Mouse (Mus musculus): Measurements from ENCODE around the gene Gm4881.

The Gm4881 gene

GRCm38 (mm10) chr7:24944257-24944950, at the start of gene Gm4881:
TSS of gene Gm4881 (minus strand) at chr7:24944494.
- no peak for DNase-seq (ENCODE audit: low spot score in 2 of 2)

DNA sequence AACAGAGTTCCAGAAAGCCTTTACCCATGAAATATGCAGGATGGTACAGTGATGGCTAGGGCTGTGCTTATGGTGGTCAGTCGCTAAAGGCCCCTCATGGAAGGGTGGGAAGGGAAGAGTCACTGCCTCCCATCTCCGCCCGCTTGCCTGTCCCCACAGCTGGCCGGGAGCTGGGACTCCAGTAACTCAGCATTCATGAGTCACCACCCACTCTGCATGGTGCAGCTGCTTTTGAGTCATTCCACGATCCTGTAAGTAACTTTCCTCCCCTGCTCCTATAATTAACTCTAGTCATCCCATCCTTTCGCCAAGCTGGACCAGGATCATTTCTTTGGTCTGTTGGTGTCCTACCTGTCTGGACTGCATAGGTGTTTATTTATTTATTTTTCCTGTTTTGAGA, 48.8 kb upstream of the Gm4881 start:
- DNase-seq (ENCODE audit: low spot score in 2 of 2): no peak

DNA sequence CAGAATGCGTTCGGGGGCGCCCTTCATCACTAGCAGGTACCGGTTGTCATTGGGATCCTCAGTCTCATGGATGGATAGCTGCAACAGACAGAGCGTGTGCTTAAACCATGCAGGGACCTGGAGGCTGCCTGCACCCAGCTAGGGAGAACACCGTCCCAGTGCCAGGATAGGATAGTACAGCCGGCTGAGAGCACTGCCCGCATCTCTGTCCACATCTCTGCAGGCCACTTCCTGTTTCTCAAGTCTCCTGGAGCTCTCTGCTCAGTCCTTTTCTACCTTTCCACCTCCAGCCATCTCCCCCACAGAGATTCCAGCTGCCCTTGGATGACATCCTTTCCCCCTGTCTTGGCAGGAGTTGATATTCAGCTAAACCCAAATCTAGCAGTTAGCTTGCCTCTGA, 46.2 kb upstream of the Gm4881 start:
- no peak for DNase-seq (ENCODE audit: low spot score in 2 of 2)

GRCm38 (mm10) chr7:24987941-24988340, 43.6 kb upstream of the Gm4881 start:
- DNase-seq (ENCODE audit: low spot score in 2 of 2): no peak

DNA sequence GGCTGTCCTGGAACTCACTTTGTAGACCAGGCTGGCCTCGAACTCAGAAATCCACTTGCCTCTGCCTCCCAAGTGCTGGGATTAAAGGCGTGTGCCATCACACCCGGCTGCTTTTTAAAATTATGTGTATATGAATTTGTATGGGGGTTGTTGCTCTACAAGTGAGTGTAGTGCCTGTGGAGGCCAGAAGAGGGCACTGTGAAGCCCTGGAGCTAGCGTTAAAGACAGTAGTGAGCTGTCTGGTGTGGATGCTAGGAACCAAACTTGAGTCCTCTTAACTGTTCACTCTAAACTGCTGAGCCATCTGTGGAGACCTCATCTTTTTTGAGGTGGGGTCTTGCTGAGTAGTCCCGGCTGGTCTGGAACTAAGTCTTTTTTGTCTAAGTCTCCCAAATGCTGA, 41.5 kb upstream of the Gm4881 start:
- no peak for DNase-seq (ENCODE audit: low spot score in 2 of 2)

DNA sequence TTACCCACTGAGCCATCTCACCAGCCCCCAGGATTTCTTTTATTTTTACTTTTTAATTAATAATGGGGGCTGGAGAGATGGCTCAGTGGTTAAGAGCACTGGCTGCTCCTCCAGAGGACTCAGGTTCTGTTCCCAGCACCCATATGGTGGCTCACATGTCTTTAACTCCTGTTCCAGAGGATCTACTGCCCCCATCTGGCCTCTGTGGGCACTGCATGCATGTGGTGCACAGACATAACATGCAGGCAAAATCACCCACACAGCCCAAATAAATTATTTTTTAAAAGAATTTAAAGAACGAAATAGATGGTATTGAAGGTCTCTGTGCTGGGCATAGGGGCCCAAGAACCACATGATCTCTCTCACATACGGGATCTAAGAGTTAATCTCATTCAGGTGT, 40.0 kb upstream of the Gm4881 start:
- no peak for DNase-seq (ENCODE audit: low spot score in 2 of 2)

DNA sequence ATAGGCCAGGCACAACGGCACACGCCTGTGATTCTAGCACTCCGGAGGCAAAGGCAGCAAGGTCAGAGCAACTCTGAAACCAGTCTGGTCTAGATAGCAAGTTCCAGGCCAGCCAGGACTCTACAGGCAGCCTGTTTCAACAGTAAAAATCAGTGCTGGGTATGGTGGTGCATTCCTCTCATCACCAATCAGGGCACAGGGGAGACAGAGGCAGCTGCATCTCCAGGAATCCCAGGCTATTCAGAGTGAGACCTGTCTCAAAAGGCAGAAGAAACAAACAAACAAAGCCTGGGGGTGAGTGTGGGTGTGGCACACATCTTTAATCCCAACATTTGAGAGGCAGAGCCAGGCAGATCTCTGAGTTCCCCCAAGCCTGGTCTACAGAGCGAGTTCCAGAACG, 39.1 kb upstream of the Gm4881 start:
- no peak for DNase-seq (ENCODE audit: low spot score in 2 of 2)

- no peak for DNase-seq (ENCODE audit: low spot score in 2 of 2)
These were observed 36.1 kb upstream of the Gm4881 start for GRCm38 (mm10) chr7:24980439-24980838.

DNA sequence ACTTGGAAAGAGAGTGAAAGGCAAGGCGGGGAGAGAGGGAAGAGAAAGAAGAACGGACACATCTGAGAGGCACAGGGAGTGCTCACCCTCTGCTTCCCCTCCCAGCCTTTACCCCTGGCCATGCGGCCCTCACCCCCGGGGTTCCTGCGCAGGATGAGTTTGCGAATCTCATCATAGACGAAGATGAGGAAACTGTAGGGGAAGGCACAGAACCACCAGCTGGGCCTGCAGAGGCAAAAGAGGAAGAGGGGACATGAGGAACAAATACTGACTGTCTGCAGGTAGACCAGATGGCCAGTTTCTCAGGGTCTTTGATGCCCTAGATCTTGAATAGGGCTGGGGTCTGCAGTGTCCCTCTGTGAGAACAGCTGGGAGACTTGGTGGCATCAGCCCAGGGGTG, 34.5 kb upstream of the Gm4881 start:
- DNase-seq (ENCODE audit: low spot score in 2 of 2): peak in 1 of 2 experiments; percentile 53

DNA sequence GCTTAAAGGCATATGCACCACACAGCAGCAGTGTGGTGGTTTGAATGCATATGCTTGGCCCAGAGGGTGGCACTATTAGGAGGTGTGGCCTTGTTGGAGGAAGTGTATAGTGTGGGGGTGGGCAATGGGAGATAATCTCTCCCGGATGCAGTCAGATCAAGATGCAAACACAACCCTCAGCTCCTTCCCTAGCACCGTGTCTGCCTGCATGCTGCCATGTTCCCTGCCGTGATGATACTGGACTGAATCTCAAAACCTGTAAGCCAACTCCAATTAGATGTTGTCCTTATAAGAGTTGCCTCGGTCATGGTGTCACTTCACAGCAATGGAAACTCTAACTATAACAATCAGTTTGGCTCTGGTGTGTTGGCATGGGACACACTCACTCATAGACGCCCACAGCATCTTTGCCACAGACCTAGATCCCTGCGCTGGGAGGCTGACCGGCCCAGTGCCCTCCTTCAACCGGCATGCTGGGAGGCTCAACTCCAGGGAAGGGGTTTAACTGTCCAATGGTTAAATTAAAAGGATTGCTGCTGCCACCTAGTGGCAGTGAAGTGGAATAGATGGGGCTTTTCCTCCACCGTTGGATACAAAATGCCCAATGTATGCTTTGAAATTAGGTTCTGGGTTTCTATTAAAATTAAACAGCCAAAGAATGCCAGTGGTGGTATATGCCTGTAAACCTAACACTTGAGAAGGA, 30.8 kb upstream of the Gm4881 start:
- DNase-seq (ENCODE audit: low spot score in 2 of 2): peak in 1 of 2 experiments; percentile 48

GRCm38 (mm10) chr7:24973902-24974301, 29.6 kb upstream of the Gm4881 start:
- DNase-seq (ENCODE audit: low spot score in 2 of 2): no peak

- DNase-seq (ENCODE audit: low spot score in 2 of 2): no peak
These were observed 28.9 kb upstream of the Gm4881 start for GRCm38 (mm10) chr7:24973208-24973607.

DNA sequence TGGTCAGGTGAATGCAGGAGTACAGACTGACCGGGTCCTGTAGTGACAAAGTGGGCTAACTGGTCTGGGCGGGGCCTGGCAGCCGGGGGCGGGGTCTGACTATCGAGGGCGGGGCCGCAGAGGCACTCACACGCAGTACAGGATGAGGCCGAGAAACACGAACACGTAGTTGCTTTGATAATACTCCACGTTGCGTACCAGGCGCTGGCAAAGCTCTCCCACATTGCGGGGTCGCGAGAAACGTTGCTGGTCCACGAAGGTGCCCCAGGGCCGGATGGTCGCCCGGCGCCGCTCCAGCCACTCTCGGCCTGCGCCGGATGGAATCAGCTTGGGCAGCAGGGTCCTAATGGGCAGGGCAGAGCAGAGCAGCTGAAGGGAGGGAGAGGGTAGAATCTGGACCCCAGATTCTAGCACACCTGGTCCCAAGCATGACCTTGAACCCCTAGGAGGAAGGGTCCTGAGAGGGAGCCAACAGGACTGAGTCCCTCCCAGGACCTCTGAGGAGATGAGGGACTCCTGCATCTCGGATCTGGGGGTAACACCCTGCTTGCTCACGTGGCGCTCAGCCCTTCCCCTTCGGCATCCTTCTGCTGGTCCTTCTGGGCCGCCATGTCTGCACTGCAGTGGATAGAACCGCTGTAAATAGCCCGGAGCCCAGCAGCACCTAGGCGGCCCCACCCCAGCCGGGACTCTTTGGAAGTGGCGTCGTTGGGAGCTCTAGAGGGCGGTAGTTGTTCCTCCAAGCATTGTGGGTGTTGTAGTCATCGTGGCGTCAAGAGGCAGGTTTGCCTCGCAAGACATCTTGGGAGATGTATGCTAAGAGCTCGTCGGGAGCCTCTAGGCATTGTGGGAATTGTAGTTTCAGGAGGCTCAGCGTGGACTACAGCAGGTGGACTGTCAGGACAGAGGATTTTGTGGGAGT, 27.9 kb upstream of the Gm4881 start, which contains the start of gene Rabac1:
Gene Rabac1 (minus strand): TSS at position 783 of the 922 bp plus-strand sequence.
- DNase-seq (ENCODE audit: low spot score in 2 of 2): peak; percentile 84 to 90

- peak in 1 of 2 experiments; percentile 62 for DNase-seq (ENCODE audit: low spot score in 2 of 2)
These were observed 27.1 kb upstream of the Gm4881 start for GRCm38 (mm10) chr7:24971261-24971971.

GRCm38 (mm10) chr7:24970341-24970740, 26.0 kb upstream of the Gm4881 start:
- no peak for DNase-seq (ENCODE audit: low spot score in 2 of 2)

DNA sequence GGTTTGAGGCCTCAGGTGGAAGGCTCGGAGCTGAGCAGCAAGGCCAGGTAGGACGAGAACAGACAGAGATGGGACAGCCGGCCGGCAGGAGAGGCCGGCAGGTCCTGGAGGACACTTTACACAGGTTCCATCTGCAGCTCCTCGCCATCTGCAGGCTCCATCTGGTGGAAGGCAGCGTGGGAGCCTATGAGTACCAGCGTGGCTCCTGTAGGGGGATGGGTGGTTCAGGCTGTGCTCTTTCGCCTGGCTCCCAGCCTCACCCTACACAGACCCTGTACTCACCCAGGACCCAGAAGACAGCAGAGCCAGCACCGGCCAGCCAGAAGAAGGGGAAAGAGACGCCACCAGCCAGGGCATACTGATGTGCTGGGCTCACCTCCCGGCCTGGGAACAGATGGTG, 25.5 kb upstream of the Gm4881 start:
- no peak for DNase-seq (ENCODE audit: low spot score in 2 of 2)

- DNase-seq (ENCODE audit: low spot score in 2 of 2): no peak
These were observed 24.2 kb upstream of the Gm4881 start for GRCm38 (mm10) chr7:24968463-24968862.

DNA sequence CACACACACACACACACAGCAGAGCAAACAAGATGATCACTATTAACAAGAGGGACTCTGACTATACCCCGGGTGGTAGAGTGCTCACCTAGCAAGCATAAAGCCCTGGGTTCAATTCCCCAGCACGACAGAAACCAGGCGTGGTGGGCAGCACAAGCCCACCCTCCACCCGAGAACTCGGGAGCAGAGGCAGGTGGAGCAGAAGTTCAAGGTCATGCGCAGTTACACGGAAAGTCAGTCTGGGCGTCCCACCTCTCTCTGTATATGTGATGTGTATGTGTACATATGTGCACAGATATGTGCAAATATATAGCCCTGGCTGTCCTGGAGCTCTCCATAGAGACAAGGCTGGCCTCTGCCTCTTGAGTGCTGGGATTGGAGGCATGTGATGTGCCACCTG, 23.7 kb upstream of the Gm4881 start:
- no peak for DNase-seq (ENCODE audit: low spot score in 2 of 2)

DNA sequence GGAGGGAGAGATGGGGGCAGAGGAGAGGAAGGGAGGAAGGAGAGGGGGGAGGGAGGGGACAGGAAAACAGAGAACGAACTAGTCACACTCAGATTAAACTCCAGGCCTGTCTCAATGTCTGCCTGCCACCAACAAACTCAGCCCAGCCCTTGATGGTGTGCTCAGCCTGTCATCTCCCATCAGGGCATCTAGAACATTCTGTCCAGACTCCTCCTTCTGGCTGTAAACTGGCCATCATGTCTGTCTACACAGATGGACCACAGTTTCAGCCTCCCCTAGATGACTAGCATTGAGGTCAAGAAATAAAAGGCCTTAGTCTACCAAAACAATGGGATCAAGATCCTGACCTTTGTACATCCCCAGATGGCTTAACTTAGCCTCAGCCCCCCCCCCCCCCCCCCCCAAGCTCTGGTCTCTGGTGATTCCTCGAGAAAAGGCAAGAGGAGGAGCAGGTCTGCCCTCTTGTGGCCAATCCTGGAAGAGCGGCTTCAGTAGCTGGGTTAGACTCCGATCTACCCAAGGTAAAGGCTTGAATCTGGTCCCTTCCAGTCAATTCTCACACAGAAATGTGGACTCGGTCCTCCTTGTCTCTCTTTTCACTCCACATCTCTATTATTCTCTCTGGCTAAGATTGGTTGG, 20.7 kb upstream of the Gm4881 start:
- DNase-seq (ENCODE audit: low spot score in 2 of 2): peak; percentile 68 to 88

- DNase-seq (ENCODE audit: low spot score in 2 of 2): no peak
These were observed 20.0 kb upstream of the Gm4881 start for GRCm38 (mm10) chr7:24964288-24964687.

DNA sequence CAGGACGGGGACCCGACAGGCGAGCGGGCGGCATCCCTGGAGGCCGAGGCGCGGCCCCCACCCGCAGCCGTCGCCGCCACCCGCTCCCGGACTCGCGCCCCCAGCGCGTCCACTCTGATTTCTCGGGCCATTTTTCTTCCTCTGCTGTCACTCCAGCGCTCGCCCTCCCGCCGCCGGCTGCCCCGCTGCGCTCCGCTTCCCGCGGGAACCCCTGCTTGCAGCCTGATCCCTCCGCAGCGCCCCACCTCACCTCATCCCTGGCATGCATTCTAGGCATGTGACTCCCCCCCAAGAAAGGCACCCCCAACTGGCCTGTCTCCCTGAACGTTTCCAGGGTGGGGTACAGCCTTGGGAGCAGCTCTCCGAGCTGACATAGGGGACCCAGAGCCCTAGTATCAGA, 10.9 kb upstream of the Gm4881 start:
- no peak for DNase-seq (ENCODE audit: low spot score in 2 of 2)

Data from spleen, postnatal 10 days (tissue).